Mouse (Mus musculus) G1E (cell line): ENCODE data around the gene Ptgr1. TPM values are rescaled to one million over a fixed set of nuclear protein-coding genes. Genes with fewer than 3 reads are reported as not detected.

ENCODE experiments used
- ATAC-seq: 2 replicates; pipeline ENCODE4 v1.8.0; 2016; ENCODE audit warnings: mild to moderate bottlenecking; ENCODE audit not compliant: insufficient number of reproducible peaks, poor library complexity, low FRiP score, severe bottlenecking; ENCODE audit errors: extremely low read depth
- DNase-seq: peaks from one replicate; pipeline ENCODE4 v3.0.0; 2012; ENCODE audit warnings: low spot score
- H3K27me3 ChIP-seq: 2 replicates; pipeline ENCODE4 v1.6.1; 2012; ENCODE audit warnings: mild to moderate bottlenecking, low read length, inconsistent platforms; ENCODE audit not compliant: insufficient read depth
- H3K36me3 ChIP-seq: replicated peaks from 2 replicates; pipeline ENCODE3; 2012; ENCODE audit warnings: mild to moderate bottlenecking, inconsistent platforms
- H3K4me1 ChIP-seq: 2 replicates; pipeline ENCODE4 v1.6.1; 2012; ENCODE audit warnings: low read depth, low read length, inconsistent platforms, mixed read lengths; ENCODE audit not compliant: insufficient read depth
- H3K4me3 ChIP-seq: 2 replicates; pipeline ENCODE4 v1.5.1; 2012; ENCODE audit warnings: low read depth, mild to moderate bottlenecking, inconsistent platforms, low read length, moderate library complexity, mixed read lengths
- H3K9me3 ChIP-seq: replicated peaks from 2 replicates; pipeline ENCODE4 v1.6.1; 2012; ENCODE audit warnings: inconsistent platforms
- CTCF ChIP-seq: IDR thresholded peaks from 2 replicates; pipeline ENCODE4 v1.5.1; 2012; ENCODE audit warnings: low read depth, low read length, inconsistent platforms, mixed read lengths
- GATA1 ChIP-seq: IDR thresholded peaks from 2 replicates; pipeline ENCODE4 v1.6.1; 2012; ENCODE audit warnings: borderline replicate concordance, low read length, inconsistent platforms, mixed read lengths
- GATA2 ChIP-seq: IDR thresholded peaks from 2 replicates; pipeline ENCODE4 v1.6.1; 2012; ENCODE audit warnings: low read depth, low read length, inconsistent platforms, borderline replicate concordance
- POLR2AphosphoS5 ChIP-seq: IDR thresholded peaks from 2 replicates; pipeline ENCODE4 v1.6.1; 2012; ENCODE audit warnings: low read depth, low read length, inconsistent platforms; ENCODE audit not compliant: insufficient replicate concordance
- TAL1 ChIP-seq: conservative IDR thresholded peaks from 2 replicates; pipeline ENCODE4 v1.6.1; 2012; ENCODE audit warnings: low read depth, low read length, inconsistent platforms, mixed read lengths
- polyA plus RNA-seq: library from polyadenylated mRNA; stranded (reverse); fragments of >175 nt; gene quantifications from 2 replicates; pipeline ENCODE4 v1.2.3, GENCODE M21; 2012
- total RNA-seq, 2 experiments: library from RNA; stranded (forward) in 1 of 2; stranded (reverse) in 1 of 2; fragments of 200-1000 nt in 1 of 2; fragments of >200 nt in 1 of 2; fragmentation: Nextera tagmentation in 1 of 2; gene quantifications; 2 replicates each; pipeline ENCODE4 v1.2.3; 2014 to 2017

The Ptgr1 gene
- total and polyA plus RNA-seq, 3 experiments = 0.42 to 14.5 (median 5.0) TPM

DNA sequence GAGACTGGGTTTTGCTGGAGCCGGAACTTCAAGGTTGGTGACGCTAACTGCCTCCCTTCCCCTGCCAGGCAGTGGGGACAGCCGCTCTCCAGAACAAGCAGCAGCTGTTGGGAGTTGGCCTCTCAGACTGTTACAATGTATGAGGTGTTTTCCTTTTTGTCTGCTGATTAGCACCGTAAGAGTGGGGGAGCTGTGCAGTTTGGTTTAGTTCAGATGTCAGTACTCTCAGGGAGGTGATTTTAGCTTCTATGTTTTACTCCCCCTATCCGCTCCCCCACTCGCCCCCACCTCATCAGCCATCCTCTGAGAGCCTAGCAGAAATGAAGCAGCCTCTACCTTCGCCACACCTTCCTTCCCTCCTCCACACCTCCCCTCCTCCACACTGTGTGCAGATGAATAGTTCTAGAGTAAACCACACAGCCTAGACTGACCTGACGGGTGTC lies 8.4 kb upstream of the Ptgr1 start:
- ATAC-seq = no peak
- no peak for TF ChIP-seq TAL1
- TF ChIP-seq POLR2AphosphoS5 = no peak
- no peak for TF ChIP-seq GATA1
- TF ChIP-seq CTCF = no peak
- TF ChIP-seq GATA2 = no peak
- peaks cover 38% of the 10 kb centered on the region for H3K4me1 ChIP-seq

GRCm38 (mm10) chr4:58994762-58995161 lies 7.8 kb upstream of the Ptgr1 start, which contains the start of gene Dnajc25:
Gene Dnajc25, plus strand, starts transcription at chr4:58995062.
- no peak for TF ChIP-seq GATA2
- no peak for TF ChIP-seq TAL1
- no peak for ATAC-seq
- H3K36me3 ChIP-seq = no peaks in the 10 kb centered on the region
- H3K9me3 ChIP-seq = no peaks in the 10 kb centered on the region
- DNase-seq = no peak
- peaks cover 40% of the 10 kb centered on the region for H3K27me3 ChIP-seq
- peaks cover 37% of the 10 kb centered on the region for H3K4me1 ChIP-seq
- H3K4me3 ChIP-seq = no peak within 1 kb of the TSS

More for the DNA sequence above, 8.4 kb upstream of the Ptgr1 start:
- no peak for DNase-seq
- Histone ChIP-seq H3K9me3 (no peaks in the 10 kb centered on the region), H3K4me3 (no peak overlapping the region), H3K27me3 (peaks cover 40% of the 10 kb centered on the region), H3K36me3 (no peaks in the 10 kb centered on the region)

- no peak overlapping the region for H3K4me3 ChIP-seq
- TF ChIP-seq POLR2AphosphoS5 (no peak), CTCF (no peak), GATA1 (no peak), TAL1 (no peak), GATA2 (no peak)
Measured at GRCm38 (mm10) chr4:58992195-58992594, 5.3 kb upstream of the Ptgr1 start.

GRCm38 (mm10) chr4:58990609-58991434 lies 3.9 kb upstream of the Ptgr1 start:
- H3K27me3 ChIP-seq = peaks cover 40% of the 10 kb centered on the region
- H3K4me3 ChIP-seq = no peak overlapping the region
- ATAC-seq (peak; percentile 43; the same call in 1 of the 2 replicates), DNase-seq (no peak)
- H3K36me3 ChIP-seq = no peaks in the 10 kb centered on the region
- peaks cover 57% of the 10 kb centered on the region for H3K4me1 ChIP-seq
- H3K9me3 ChIP-seq = no peaks in the 10 kb centered on the region
- TF ChIP-seq POLR2AphosphoS5 = no peak
- no peak for TF ChIP-seq TAL1
- TF ChIP-seq CTCF = no peak
- no peak for TF ChIP-seq GATA2
- no peak for TF ChIP-seq GATA1

More at GRCm38 (mm10) chr4:58992195-58992594, 5.3 kb upstream of the Ptgr1 start:
- DNase-seq (no peak), ATAC-seq (no peak)
- Histone ChIP-seq H3K27me3 (peaks cover 40% of the 10 kb centered on the region), H3K4me1 (peaks cover 45% of the 10 kb centered on the region), H3K9me3 (no peaks in the 10 kb centered on the region), H3K36me3 (no peaks in the 10 kb centered on the region)

GRCm38 (mm10) chr4:58989303-58989898 lies 2.5 kb upstream of the Ptgr1 start:
- peaks cover 28% of the 10 kb centered on the region for H3K27me3 ChIP-seq
- peaks cover 54% of the 10 kb centered on the region for H3K4me1 ChIP-seq
- ATAC-seq (no peak), DNase-seq (no peak)
- H3K36me3 ChIP-seq = no peaks in the 10 kb centered on the region
- TF ChIP-seq GATA2 = no peak
- no peak for TF ChIP-seq GATA1
- TF ChIP-seq CTCF = no peak
- TF ChIP-seq TAL1 = no peak
- TF ChIP-seq POLR2AphosphoS5 = no peak
- no peaks in the 10 kb centered on the region for H3K9me3 ChIP-seq
- H3K4me3 ChIP-seq = no peak overlapping the region

DNA sequence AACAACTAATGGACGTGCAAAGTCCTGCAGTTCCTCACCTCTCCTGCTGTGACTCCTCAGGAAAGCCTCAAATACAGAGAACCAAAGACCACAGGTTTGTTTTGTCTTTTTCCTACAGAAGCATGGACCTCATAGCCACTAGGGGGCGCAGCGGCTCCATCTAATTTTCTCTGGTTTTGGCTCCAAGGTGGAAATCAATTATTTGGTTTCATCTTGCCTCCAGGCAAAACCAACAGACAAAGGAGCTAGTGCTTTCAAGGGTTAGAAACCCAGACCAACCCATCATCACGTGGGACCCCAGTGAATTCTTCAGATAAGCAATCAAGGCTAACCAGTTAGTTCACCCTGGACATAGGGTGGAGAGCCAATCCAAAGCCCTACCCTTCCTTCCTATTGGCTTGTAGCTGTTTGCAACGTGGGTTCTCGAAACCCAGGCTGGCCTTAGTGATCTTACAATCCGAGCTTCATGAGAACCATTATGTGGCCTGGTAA lies 1.7 kb downstream of the Ptgr1 start:
- peak; percentile 30 for ATAC-seq
- Histone ChIP-seq H3K9me3 (no peaks in the 10 kb centered on the region), H3K27me3 (peaks cover 6% of the 10 kb centered on the region), H3K4me3 (no peak overlapping the region), H3K36me3 (peaks cover 2% of the 10 kb centered on the region), H3K4me1 (peaks cover 36% of the 10 kb centered on the region)
- no peak for TF ChIP-seq GATA2
- TF ChIP-seq GATA1 = no peak
- TF ChIP-seq TAL1 = no peak
- TF ChIP-seq POLR2AphosphoS5 = no peak
- peak; percentile 61 for TF ChIP-seq CTCF
- peak; percentile 43 for DNase-seq
